Mouse (Mus musculus): ENCODE measurements around the gene Rhcg. TPM values are rescaled to one million over a fixed set of nuclear protein-coding genes. Genes with fewer than 3 reads are reported as not detected.
A peak's percentile ranks its signal among the peaks of the same experiment; 100 is the strongest.

Rhcg gene
- total and polyA plus RNA-seq, 2 experiments, result not detected

GRCm38 (mm10) chr7:79555368-79556034 lies 62.0 kb downstream of the Rhcg start:
- WGBS, result 4% methylated on average over 25 of the region's 25 CpGs

GRCm38 (mm10) chr7:79552702-79553101 lies 64.8 kb downstream of the Rhcg start:
- Histone ChIP-seq H3K27me3 (ENCODE audit: control insufficient read depth, insufficient read depth, low read length) (no peaks in the 10 kb centered on the region), H3K9ac (ENCODE audit: low read depth, low read length) (no peak overlapping the region), H3K4me3 (ENCODE audit: insufficient read depth, low read depth, low read length) (no peak overlapping the region), H3K79me2 (ENCODE audit: control insufficient read depth, insufficient read depth, low read length) (no peaks in the 10 kb centered on the region), H3K4me1 (ENCODE audit: control insufficient read depth, insufficient read depth, low read length) (no peaks in the 10 kb centered on the region), H3K36me3 (ENCODE audit: control insufficient read depth, insufficient read depth, low read length) (no peaks in the 10 kb centered on the region), H3K27ac (replicated peaks; ENCODE audit: insufficient read depth, low read depth, low read length) (no peak overlapping the region)
- TF ChIP-seq POLR2A (IDR thresholded peaks at IDR 0.05; ENCODE audit: extremely low read depth, insufficient read depth, low read length) (no peak), CTCF (IDR thresholded peaks at IDR 0.05; ENCODE audit: low read depth, low read length) (peak; percentile 49)
- WGBS, result 8% methylated on average over 10 of the region's 10 CpGs
- DNase-seq (ENCODE audit: extremely low read depth, low read depth, low spot score), result no peak

More at GRCm38 (mm10) chr7:79555368-79556034, 62.0 kb downstream of the Rhcg start:
- DNase-seq (ENCODE audit: extremely low read depth, low read depth, low spot score), result no peak
- H3K79me2 ChIP-seq (ENCODE audit: control insufficient read depth, insufficient read depth, low read length), result no peaks in the 10 kb centered on the region
- no peaks in the 10 kb centered on the region for H3K36me3 ChIP-seq (ENCODE audit: control insufficient read depth, insufficient read depth, low read length)
- no peak overlapping the region for H3K4me3 ChIP-seq (ENCODE audit: insufficient read depth, low read depth, low read length)
- peaks cover 4% of the 10 kb centered on the region; the same call in 1 of the 2 replicates for H3K27me3 ChIP-seq (ENCODE audit: control insufficient read depth, insufficient read depth, low read length)
- H3K27ac ChIP-seq (replicated peaks; ENCODE audit: insufficient read depth, low read depth, low read length), result no peak overlapping the region
- TF ChIP-seq POLR2A (IDR thresholded peaks at IDR 0.05; ENCODE audit: extremely low read depth, insufficient read depth, low read length) (no peak), CTCF (IDR thresholded peaks at IDR 0.05; ENCODE audit: low read depth, low read length) (no peak)
- H3K9ac ChIP-seq (ENCODE audit: low read depth, low read length), result no peak overlapping the region
- H3K4me1 ChIP-seq (ENCODE audit: control insufficient read depth, insufficient read depth, low read length), result no peaks in the 10 kb centered on the region

GRCm38 (mm10) chr7:79548893-79549555 lies 68.4 kb downstream of the Rhcg start:
- Histone ChIP-seq H3K27me3 (ENCODE audit: control insufficient read depth, insufficient read depth, low read length) (no peaks in the 10 kb centered on the region), H3K79me2 (ENCODE audit: control insufficient read depth, insufficient read depth, low read length) (no peaks in the 10 kb centered on the region), H3K9ac (ENCODE audit: low read depth, low read length) (no peak overlapping the region), H3K4me3 (ENCODE audit: insufficient read depth, low read depth, low read length) (no peak overlapping the region), H3K27ac (replicated peaks; ENCODE audit: insufficient read depth, low read depth, low read length) (no peak overlapping the region), H3K36me3 (ENCODE audit: control insufficient read depth, insufficient read depth, low read length) (no peaks in the 10 kb centered on the region), H3K4me1 (ENCODE audit: control insufficient read depth, insufficient read depth, low read length) (no peaks in the 10 kb centered on the region)
- WGBS, result 39% methylated on average over 12 of the region's 12 CpGs
- no peak for TF ChIP-seq CTCF (IDR thresholded peaks at IDR 0.05; ENCODE audit: low read depth, low read length)
- TF ChIP-seq POLR2A (IDR thresholded peaks at IDR 0.05; ENCODE audit: extremely low read depth, insufficient read depth, low read length), result no peak
- no peak for DNase-seq (ENCODE audit: extremely low read depth, low read depth, low spot score)

GRCm38 (mm10) chr7:79547092-79547491 lies 70.4 kb downstream of the Rhcg start:
- Histone ChIP-seq H3K27me3 (ENCODE audit: control insufficient read depth, insufficient read depth, low read length) (peaks cover 13% of the 10 kb centered on the region; the same call in 1 of the 2 replicates), H3K4me1 (ENCODE audit: control insufficient read depth, insufficient read depth, low read length) (no peaks in the 10 kb centered on the region), H3K9ac (ENCODE audit: low read depth, low read length) (no peak overlapping the region), H3K36me3 (ENCODE audit: control insufficient read depth, insufficient read depth, low read length) (no peaks in the 10 kb centered on the region), H3K4me3 (ENCODE audit: insufficient read depth, low read depth, low read length) (no peak overlapping the region), H3K79me2 (ENCODE audit: control insufficient read depth, insufficient read depth, low read length) (no peaks in the 10 kb centered on the region), H3K27ac (replicated peaks; ENCODE audit: insufficient read depth, low read depth, low read length) (no peak overlapping the region)
- DNase-seq (ENCODE audit: extremely low read depth, low read depth, low spot score), result peak; percentile 50
- TF ChIP-seq POLR2A (IDR thresholded peaks at IDR 0.05; ENCODE audit: extremely low read depth, insufficient read depth, low read length) (no peak), CTCF (IDR thresholded peaks at IDR 0.05; ENCODE audit: low read depth, low read length) (peak; percentile 98)
- WGBS, result 3% methylated on average over 15 of the region's 15 CpGs

- WGBS, result 3% methylated on average over 7 of the region's 7 CpGs
- no peaks in the 10 kb centered on the region for H3K36me3 ChIP-seq (ENCODE audit: control insufficient read depth, insufficient read depth, low read length)
- H3K27ac ChIP-seq (replicated peaks; ENCODE audit: insufficient read depth, low read depth, low read length), result no peak overlapping the region
- no peak for TF ChIP-seq CTCF (IDR thresholded peaks at IDR 0.05; ENCODE audit: low read depth, low read length)
- H3K79me2 ChIP-seq (ENCODE audit: control insufficient read depth, insufficient read depth, low read length), result no peaks in the 10 kb centered on the region
- no peaks in the 10 kb centered on the region for H3K4me1 ChIP-seq (ENCODE audit: control insufficient read depth, insufficient read depth, low read length)
- H3K9ac ChIP-seq (ENCODE audit: low read depth, low read length), result no peak overlapping the region
- H3K4me3 ChIP-seq (ENCODE audit: insufficient read depth, low read depth, low read length), result no peak overlapping the region
- H3K27me3 ChIP-seq (ENCODE audit: control insufficient read depth, insufficient read depth, low read length), result peaks cover 16% of the 10 kb centered on the region; the same call in 1 of the 2 replicates
- no peak for DNase-seq (ENCODE audit: extremely low read depth, low read depth, low spot score)
Measured at GRCm38 (mm10) chr7:79545066-79545400, 72.4 kb downstream of the Rhcg start.
